Comparison of ENCODE assay signal across 8 mouse cellular contexts in genomic region chr8:70700555-70700922, GRCm38 (mm10). TPM values are rescaled to one million over a fixed set of nuclear protein-coding genes. Genes with fewer than 3 reads are reported as not detected.
DNase-seq lines count a peak whose midpoint lies in the region; ATAC-seq lines count a peak whose summit lies in the region.

No protein-coding gene starts in this region.

- no peaks in the 10 kb centered on the region for H3K27me3 ChIP-seq in megakaryocyte, embryonic 14.5 days (replicated peaks)

- H3K4me1 ChIP-seq in megakaryocyte, embryonic 14.5 days = peaks cover 66% of the 10 kb centered on the region

- H3K36me3 ChIP-seq in megakaryocyte, embryonic 14.5 days (replicated peaks; ENCODE audit: low read length) = peaks cover 11% of the 10 kb centered on the region

- H3K4me3 ChIP-seq in megakaryocyte, embryonic 14.5 days (replicated peaks) = peak overlapping the region; percentile 98

- peak; percentile 90 for DNase-seq in embryo, embryonic 10 days (ENCODE audit: low spot score)
- peak; percentile 87 for DNase-seq in gastrocnemius, postnatal 10 days
- DNase-seq in induced T-regulatory cell, adult 2 months (ENCODE audit: low read depth) = peak; percentile 94
- DNase-seq in left cerebral cortex, adult 9 months (ENCODE audit: low spot score in 2 of 2) = peak; percentile 79 to 85
- peak; percentile 92 for DNase-seq in right cerebral cortex, postnatal 10 days (ENCODE audit: low spot score in 2 of 2)
- DNase-seq in urinary bladder, postnatal 14 days (ENCODE audit: low spot score) = peak; percentile 93

- H3K9me3 ChIP-seq in megakaryocyte, embryonic 14.5 days = no peaks in the 10 kb centered on the region

- peak; percentile 4 for ATAC-seq in activated CD4-positive, CD25-positive, alpha-beta regulatory T cell, adult 4 months

RNA-seq across cellular contexts. Expression of gene Jund, which starts 1.8 kb away (rescaled TPM):
- polyA plus RNA-seq in activated CD4-positive, CD25-positive, alpha-beta regulatory T cell, adult 4 months (2017; shearing (Covaris generic)) = 10 to 100 TPM; 12.5 to 20.0 TPM
- total RNA-seq in gastrocnemius, postnatal 10 days (2021) = 100 to 1,000 TPM in 1 of 2 experiments, 10 to 100 TPM in 1; 79.2 to 130 TPM
- polyA plus RNA-seq in megakaryocyte, embryonic 14.5 days (2012; ENCODE audit: insufficient read depth, low replicate concordance) = 972 and 2,520 TPM in 2 replicates

RNA-seq across cellular contexts. Expression of gene Iqcn, which starts 2.7 kb away (rescaled TPM):
- polyA plus RNA-seq in activated CD4-positive, CD25-positive, alpha-beta regulatory T cell, adult 4 months (2017; shearing (Covaris generic)) = not detected
- not detected for total RNA-seq in gastrocnemius, postnatal 10 days (2021)
- not detected in 2 replicates for polyA plus RNA-seq in megakaryocyte, embryonic 14.5 days (2012; ENCODE audit: insufficient read depth, low replicate concordance)

RNA-seq across cellular contexts. Expression of gene Gm3336, which starts 17.8 kb away (rescaled TPM):
- not detected for polyA plus RNA-seq in activated CD4-positive, CD25-positive, alpha-beta regulatory T cell, adult 4 months (2017; shearing (Covaris generic))
- total RNA-seq in gastrocnemius, postnatal 10 days (2021) = not detected
- polyA plus RNA-seq in megakaryocyte, embryonic 14.5 days (2012; ENCODE audit: insufficient read depth, low replicate concordance) = 0.26 TPM in 1 of 2 replicates, not detected in the other

RNA-seq across cellular contexts. Expression of gene Pde4c, which starts 23.0 kb away (rescaled TPM):
- polyA plus RNA-seq in activated CD4-positive, CD25-positive, alpha-beta regulatory T cell, adult 4 months (2017; shearing (Covaris generic)) = under 1 TPM; 0.47 to 0.95 TPM
- total RNA-seq in gastrocnemius, postnatal 10 days (2021) = 1 to 10 TPM; 2.5 to 3.0 TPM
- 0.03 TPM in 1 of 2 replicates, not detected in the other for polyA plus RNA-seq in megakaryocyte, embryonic 14.5 days (2012; ENCODE audit: insufficient read depth, low replicate concordance)

RNA-seq across cellular contexts. Expression of gene Lsm4, which starts 27.5 kb away (rescaled TPM):
- polyA plus RNA-seq in activated CD4-positive, CD25-positive, alpha-beta regulatory T cell, adult 4 months (2017; shearing (Covaris generic)) = 100 to 1,000 TPM; 115 to 120 TPM
- total RNA-seq in gastrocnemius, postnatal 10 days (2021) = 10 to 100 TPM; 82.3 to 83.0 TPM
- 103 and 569 TPM in 2 replicates for polyA plus RNA-seq in megakaryocyte, embryonic 14.5 days (2012; ENCODE audit: insufficient read depth, low replicate concordance)

Comparison
In these comparisons a context has a peak if more than half of its experiments do, and no peak if none do; other contexts are left out.
1. Peak in every context shown above with its lines: DNase-seq, ATAC-seq and H3K4me3 ChIP-seq.
2. RNA of gene Jund, which starts 1.8 kb away (polyA plus RNA-seq): 972 to 2,520 TPM in megakaryocyte, embryonic 14.5 days; 12.5 to 20.0 TPM in activated CD4-positive, CD25-positive, alpha-beta regulatory T cell, adult 4 months; every median in the first group is over 10 times any median in the second.